Mouse (Mus musculus) kidney, embryonic 16.5 days (tissue): ENCODE measurements around the gene Set. TPM values are rescaled to one million over a fixed set of nuclear protein-coding genes. Genes with fewer than 3 reads are reported as not detected.

Experiments
- ATAC-seq: fragments of 200-750 bp; cut with Nextera tagmentation; 2 replicates; pipeline ENCODE4 v1.8.0; 2017; ENCODE audit warnings: moderate TSS enrichment; ENCODE audit not compliant: low FRiP score, low TSS enrichment
- H3K27ac ChIP-seq: fragments of 300-500 bp; sonication (generic); 2 replicates; pipeline ENCODE4 v1.5.1; 2014; ENCODE audit warnings: low read length
- H3K27me3 ChIP-seq: fragments of 300-500 bp; sonication (generic); 2 replicates; pipeline ENCODE4 v1.6.1; 2014; ENCODE audit warnings: low read length, control low read depth, mixed read lengths; ENCODE audit not compliant: insufficient read depth
- H3K36me3 ChIP-seq: fragments of 300-500 bp; sonication (generic); 2 replicates; pipeline ENCODE4 v1.6.1; 2014; ENCODE audit warnings: low read length, control low read depth, mixed read lengths; ENCODE audit not compliant: insufficient read depth
- H3K4me1 ChIP-seq: fragments of 300-500 bp; sonication (generic); 2 replicates; pipeline ENCODE4 v1.6.1; 2014; ENCODE audit warnings: low read length, control low read depth, mixed read lengths; ENCODE audit not compliant: insufficient read depth
- H3K4me2 ChIP-seq: fragments of 300-500 bp; sonication (generic); replicated peaks from 2 replicates; pipeline ENCODE4 v1.6.1; 2014; ENCODE audit warnings: low read depth, low read length
- H3K4me3 ChIP-seq: fragments of 300-500 bp; sonication (generic); 2 replicates; pipeline ENCODE4 v1.5.1; 2014; ENCODE audit warnings: mild to moderate bottlenecking, low read length
- H3K9ac ChIP-seq: fragments of 300-500 bp; sonication (generic); replicated peaks from 2 replicates; pipeline ENCODE4 v1.6.1; 2014; ENCODE audit warnings: low read length
- H3K9me3 ChIP-seq: fragments of 300-500 bp; sonication (generic); 2 replicates; pipeline ENCODE4 v1.6.1; 2016; ENCODE audit warnings: low read length, control low read depth
- WGBS: fragments of 180-500 bp; shearing (Covaris S2); extraction: QIAGEN DNeasy Blood & Tissue Kit; methylation state at CpG from one replicate; pipeline ENCODE4 v1.1.7; 2014; 5-methylcytosine and 5-hydroxymethylcytosine counted together
- polyA plus RNA-seq: library from polyadenylated mRNA; unstranded; fragments of >200 nt; fragmentation: Nextera tagmentation; extraction: Ambion mirVana; gene quantifications from 2 replicates; pipeline ENCODE4 v1.2.1, GENCODE M21; 2015

Gene Set
- 430 and 458 TPM in 2 replicates for polyA plus RNA-seq

DNA sequence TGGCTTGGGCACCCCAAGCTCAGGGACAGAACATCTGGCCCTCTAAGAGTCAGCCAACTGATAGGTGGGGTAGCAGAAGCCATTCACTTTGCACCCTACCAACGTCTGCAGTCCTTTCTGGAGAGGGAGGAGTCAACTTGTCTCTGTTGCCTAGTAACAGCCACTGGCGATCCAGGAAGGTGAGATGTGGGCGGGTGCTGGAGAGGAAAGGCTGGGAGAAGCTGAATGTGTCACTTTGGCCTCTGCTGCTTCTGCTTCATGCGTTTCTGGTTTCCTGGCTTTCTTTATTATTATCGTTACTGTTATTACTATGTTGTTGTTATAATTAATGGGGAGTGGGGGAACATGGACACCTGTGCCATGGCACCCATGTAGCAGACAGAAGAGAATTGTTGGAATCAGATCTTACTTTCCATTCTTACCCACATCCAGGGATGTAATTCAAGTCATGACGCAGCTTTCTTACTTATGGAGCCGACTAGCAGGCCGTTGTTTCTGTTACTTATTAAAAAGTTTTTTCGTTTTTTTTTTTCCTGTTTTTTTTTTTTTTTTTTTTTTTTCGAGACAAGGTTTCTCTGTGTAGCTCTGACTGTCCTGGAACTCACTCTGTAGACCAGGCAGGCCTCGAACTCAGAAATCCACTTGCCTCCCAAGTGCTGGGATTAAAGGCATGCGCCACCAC is at the start of gene Set:
Gene Set (plus strand): TSS at position 156 of the 682 bp plus-strand sequence.
- Histone ChIP-seq H3K9me3 (no peaks in the 10 kb centered on the region), H3K4me2 (no peak within 1 kb of the TSS), H3K36me3 (no peaks in the 10 kb centered on the region), H3K27ac (no peak within 1 kb of the TSS), H3K4me1 (peaks cover 6% of the 10 kb centered on the region; the same call in 1 of the 2 replicates), H3K9ac (no peak within 1 kb of the TSS), H3K4me3 (no peak within 1 kb of the TSS), H3K27me3 (no peaks in the 10 kb centered on the region)
- 45% methylated on average over 12 of the region's 12 CpGs for WGBS
- no peak for ATAC-seq

GRCm38 (mm10) chr2:30009101-30009500 is 48.1 kb upstream of the Set start:
- Histone ChIP-seq H3K36me3 (peaks cover 77% of the 10 kb centered on the region), H3K4me3 (no peak overlapping the region), H3K27me3 (no peaks in the 10 kb centered on the region), H3K27ac (no peak overlapping the region), H3K9me3 (no peaks in the 10 kb centered on the region), H3K9ac (no peak overlapping the region), H3K4me1 (no peaks in the 10 kb centered on the region), H3K4me2 (no peak overlapping the region)
- ATAC-seq: no peak
- 39% methylated on average over 1 of the region's 1 CpGs for WGBS

DNA sequence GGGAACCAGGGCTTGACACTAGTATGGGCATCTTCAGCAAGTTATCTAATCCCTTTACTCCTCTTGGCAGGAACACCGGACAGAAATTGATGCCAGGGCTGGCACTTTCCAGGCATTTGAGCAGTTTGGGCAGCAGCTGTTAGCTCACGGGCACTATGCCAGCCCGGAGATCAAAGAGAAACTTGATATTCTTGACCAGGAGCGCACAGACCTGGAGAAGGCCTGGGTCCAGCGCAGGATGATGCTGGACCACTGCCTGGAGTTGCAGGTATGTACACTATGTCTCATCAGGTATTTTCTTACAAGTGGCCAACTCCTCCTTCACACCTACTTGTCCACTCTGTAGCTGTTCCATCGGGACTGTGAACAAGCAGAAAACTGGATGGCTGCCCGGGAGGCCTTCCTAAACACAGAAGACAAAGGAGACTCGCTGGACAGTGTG is 46.3 kb upstream of the Set start:
- no peak for ATAC-seq
- Histone ChIP-seq H3K9me3 (no peaks in the 10 kb centered on the region), H3K4me2 (no peak overlapping the region), H3K27me3 (no peaks in the 10 kb centered on the region), H3K4me3 (no peak overlapping the region), H3K36me3 (peaks cover 84% of the 10 kb centered on the region), H3K9ac (no peak overlapping the region), H3K4me1 (no peaks in the 10 kb centered on the region), H3K27ac (no peak overlapping the region)
- WGBS: 86% methylated on average over 8 of the region's 8 CpGs

GRCm38 (mm10) chr2:30014326-30014966 is 42.7 kb upstream of the Set start:
- H3K27me3 ChIP-seq: no peaks in the 10 kb centered on the region
- H3K4me3 ChIP-seq: no peak overlapping the region
- H3K36me3 ChIP-seq: peaks cover 83% of the 10 kb centered on the region
- H3K4me2 ChIP-seq: no peak overlapping the region
- H3K27ac ChIP-seq: no peak overlapping the region
- ATAC-seq: no peak
- no peak overlapping the region for H3K9ac ChIP-seq
- H3K9me3 ChIP-seq: no peaks in the 10 kb centered on the region
- 87% methylated on average over 11 of the region's 11 CpGs for WGBS
- H3K4me1 ChIP-seq: no peaks in the 10 kb centered on the region

GRCm38 (mm10) chr2:30025454-30025853 is 31.7 kb upstream of the Set start:
- WGBS: 88% methylated on average over 4 of the region's 4 CpGs
- no peak for ATAC-seq
- no peaks in the 10 kb centered on the region for H3K4me1 ChIP-seq
- H3K27ac ChIP-seq: no peak overlapping the region
- no peak overlapping the region for H3K9ac ChIP-seq
- H3K36me3 ChIP-seq: peaks cover 97% of the 10 kb centered on the region
- no peaks in the 10 kb centered on the region for H3K9me3 ChIP-seq
- H3K4me2 ChIP-seq: no peak overlapping the region
- H3K4me3 ChIP-seq: no peak overlapping the region
- H3K27me3 ChIP-seq: no peaks in the 10 kb centered on the region

GRCm38 (mm10) chr2:30026997-30027396 is 30.2 kb upstream of the Set start:
- Histone ChIP-seq H3K9me3 (no peaks in the 10 kb centered on the region), H3K36me3 (peaks cover 97% of the 10 kb centered on the region), H3K9ac (no peak overlapping the region), H3K27me3 (no peaks in the 10 kb centered on the region), H3K4me1 (no peaks in the 10 kb centered on the region), H3K4me2 (no peak overlapping the region), H3K27ac (no peak overlapping the region), H3K4me3 (no peak overlapping the region)
- WGBS: 94% methylated on average over 5 of the region's 5 CpGs
- no peak for ATAC-seq

DNA sequence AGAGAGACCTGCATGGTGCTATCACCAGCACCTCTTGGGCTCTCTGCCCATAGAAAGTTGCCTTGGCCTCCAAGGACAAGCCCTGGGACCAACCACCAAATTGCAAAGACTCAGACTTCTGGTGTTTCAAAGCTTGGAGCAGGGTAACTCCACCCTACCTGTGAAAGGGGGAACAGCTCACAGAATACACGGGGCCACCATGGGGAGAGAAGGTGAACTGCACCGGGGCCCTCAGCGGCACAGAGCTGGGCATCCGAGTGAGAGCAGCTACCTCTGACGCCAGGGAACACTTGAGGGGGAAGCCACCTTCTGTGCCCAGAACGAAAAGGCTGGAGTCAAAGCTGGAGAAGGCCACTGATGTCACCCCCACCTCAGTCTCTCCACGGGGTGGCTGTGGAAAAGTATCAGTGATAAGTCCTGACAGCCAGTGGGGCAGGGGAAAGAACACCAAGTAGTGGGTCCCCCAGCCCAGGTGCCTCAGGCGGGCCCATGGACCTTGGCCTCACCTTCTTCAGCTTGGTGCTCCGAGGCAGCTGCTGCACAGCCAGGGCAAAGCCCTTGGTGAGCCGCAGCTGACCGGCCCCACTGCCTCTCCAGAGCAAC is 24.8 kb upstream of the Set start:
- Histone ChIP-seq H3K4me1 (no peaks in the 10 kb centered on the region), H3K4me2 (no peak overlapping the region), H3K27ac (no peak overlapping the region), H3K27me3 (no peaks in the 10 kb centered on the region), H3K4me3 (no peak overlapping the region), H3K36me3 (peaks cover 57% of the 10 kb centered on the region), H3K9ac (no peak overlapping the region), H3K9me3 (no peaks in the 10 kb centered on the region)
- WGBS: 62% methylated on average over 11 of the region's 11 CpGs
- no peak for ATAC-seq

- Histone ChIP-seq H3K9ac (no peak overlapping the region), H3K27ac (no peak overlapping the region), H3K27me3 (no peaks in the 10 kb centered on the region), H3K4me2 (no peak overlapping the region), H3K9me3 (no peaks in the 10 kb centered on the region), H3K4me3 (no peak overlapping the region), H3K36me3 (peaks cover 51% of the 10 kb centered on the region), H3K4me1 (no peaks in the 10 kb centered on the region)
- no peak for ATAC-seq
- WGBS: 66% methylated on average over 6 of the region's 6 CpGs
These were observed 24.2 kb upstream of the Set start for GRCm38 (mm10) chr2:30032957-30033356.

GRCm38 (mm10) chr2:30037762-30038161 is 19.4 kb upstream of the Set start:
- Histone ChIP-seq H3K36me3 (peaks cover 18% of the 10 kb centered on the region), H3K9ac (no peak overlapping the region), H3K4me2 (no peak overlapping the region), H3K4me3 (no peak overlapping the region), H3K27me3 (no peaks in the 10 kb centered on the region), H3K9me3 (no peaks in the 10 kb centered on the region), H3K4me1 (no peaks in the 10 kb centered on the region; the same call in 1 of the 2 replicates), H3K27ac (no peak overlapping the region)
- WGBS: 86% methylated on average over 2 of the region's 2 CpGs
- peak; percentile 33; the same call in 1 of the 2 replicates for ATAC-seq

GRCm38 (mm10) chr2:30038370-30038769 is 18.8 kb upstream of the Set start:
- Histone ChIP-seq H3K4me1 (no peaks in the 10 kb centered on the region; the same call in 1 of the 2 replicates), H3K4me3 (no peak overlapping the region), H3K9ac (no peak overlapping the region), H3K36me3 (peaks cover 14% of the 10 kb centered on the region; the same call in 1 of the 2 replicates), H3K9me3 (no peaks in the 10 kb centered on the region), H3K27ac (0 out of 2 replicates have a peak overlapping the region, but pooled peaks have one; percentile 12), H3K4me2 (no peak overlapping the region), H3K27me3 (no peaks in the 10 kb centered on the region)
- 53% methylated on average over 10 of the region's 10 CpGs for WGBS
- ATAC-seq: peak; percentile 44; the same call in 1 of the 2 replicates
